Mouse (Mus musculus): Measurements from ENCODE around the gene Ddx31.

Ddx31 gene

DNA sequence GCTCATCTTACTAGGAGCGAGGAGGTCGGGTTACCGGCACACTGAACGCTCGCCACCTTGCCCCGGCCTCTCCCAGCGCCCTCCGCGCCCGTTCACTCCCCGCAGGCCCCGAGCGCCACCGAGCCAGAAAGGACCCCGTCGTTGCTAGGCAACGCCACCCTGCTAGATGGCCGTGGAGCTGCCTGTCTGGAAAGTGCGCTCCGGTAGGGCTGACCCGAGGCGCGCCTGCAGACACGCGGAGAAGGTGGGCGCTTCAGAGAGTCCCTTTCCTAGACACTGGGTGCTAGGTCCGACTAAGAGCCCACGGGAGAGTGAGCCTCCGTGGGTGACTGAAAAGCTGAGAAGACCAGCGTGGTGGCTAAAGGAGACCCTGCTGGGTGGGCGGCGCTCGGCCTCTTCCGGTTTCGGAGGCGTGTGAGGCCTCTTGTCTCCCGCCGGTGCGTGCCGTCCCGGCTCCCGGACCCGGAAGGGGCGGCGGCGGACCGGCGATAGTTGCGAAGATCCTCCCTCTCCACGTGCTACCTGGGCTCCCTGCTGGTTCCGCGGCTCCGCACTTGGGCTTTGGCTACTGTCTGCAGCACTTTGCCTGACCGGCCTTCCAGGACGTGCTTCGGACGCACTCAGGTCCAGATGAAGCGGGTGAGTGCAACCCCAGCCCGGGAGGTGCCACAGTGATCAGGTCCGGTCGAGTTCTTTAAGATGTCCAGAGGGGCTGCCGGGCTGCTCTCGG lies at the start of gene Ddx31, which contains the start of gene Gtf3c4:
Gene Ddx31 (plus strand): TSS at position 185 of the 730 bp plus-strand sequence.
Gene Gtf3c4 (minus strand): TSS at position 139 of the 730 bp plus-strand sequence.
- DNase-seq (ENCODE audit: low spot score in 2 of 2): peak; percentile 91 to 94

GRCm38 (mm10) chr2:28792931-28793610 lies 47.1 kb upstream of the Ddx31 start:
- no peak for DNase-seq (ENCODE audit: low spot score in 2 of 2)

DNA sequence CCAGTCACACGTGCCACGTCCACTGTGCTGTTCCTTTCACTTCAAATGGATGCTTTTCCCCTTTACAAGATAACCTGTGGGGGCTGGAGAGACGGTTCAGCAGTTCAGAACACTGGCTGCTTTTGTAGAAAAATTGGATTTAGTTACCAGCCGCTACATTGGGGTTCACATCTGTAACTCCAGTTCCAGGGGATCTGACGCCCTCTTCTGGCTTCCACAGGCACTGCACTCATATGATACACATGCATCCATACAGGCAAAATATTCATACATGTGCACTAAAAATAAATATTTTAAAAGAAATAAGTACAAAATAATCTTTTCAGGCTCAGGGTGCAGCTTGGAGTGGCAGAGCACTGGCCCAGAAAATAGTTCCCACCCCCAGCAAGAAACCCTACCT lies 45.6 kb upstream of the Ddx31 start:
- DNase-seq (ENCODE audit: low spot score in 2 of 2): no peak

DNA sequence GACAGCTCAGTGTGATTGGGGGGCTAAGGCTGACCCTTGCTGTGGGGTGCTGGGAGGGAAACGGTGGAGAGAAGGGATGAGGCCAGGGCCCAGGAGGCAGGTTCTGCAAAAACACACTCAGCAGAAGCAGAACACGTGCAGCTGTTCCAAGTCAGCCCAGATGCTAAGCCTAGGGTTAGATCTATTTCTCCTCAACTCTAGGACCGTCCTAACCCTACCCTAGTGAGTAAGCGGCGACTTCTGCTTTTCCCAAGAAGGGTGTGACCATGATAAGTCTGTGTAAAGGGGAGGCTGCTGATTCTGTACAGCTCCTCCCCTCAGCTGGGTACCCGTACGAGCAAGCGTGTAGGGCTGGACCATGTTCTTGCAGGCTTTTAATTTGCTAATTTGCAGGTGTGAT lies 43.9 kb upstream of the Ddx31 start:
- DNase-seq (ENCODE audit: low spot score in 2 of 2): no peak

DNA sequence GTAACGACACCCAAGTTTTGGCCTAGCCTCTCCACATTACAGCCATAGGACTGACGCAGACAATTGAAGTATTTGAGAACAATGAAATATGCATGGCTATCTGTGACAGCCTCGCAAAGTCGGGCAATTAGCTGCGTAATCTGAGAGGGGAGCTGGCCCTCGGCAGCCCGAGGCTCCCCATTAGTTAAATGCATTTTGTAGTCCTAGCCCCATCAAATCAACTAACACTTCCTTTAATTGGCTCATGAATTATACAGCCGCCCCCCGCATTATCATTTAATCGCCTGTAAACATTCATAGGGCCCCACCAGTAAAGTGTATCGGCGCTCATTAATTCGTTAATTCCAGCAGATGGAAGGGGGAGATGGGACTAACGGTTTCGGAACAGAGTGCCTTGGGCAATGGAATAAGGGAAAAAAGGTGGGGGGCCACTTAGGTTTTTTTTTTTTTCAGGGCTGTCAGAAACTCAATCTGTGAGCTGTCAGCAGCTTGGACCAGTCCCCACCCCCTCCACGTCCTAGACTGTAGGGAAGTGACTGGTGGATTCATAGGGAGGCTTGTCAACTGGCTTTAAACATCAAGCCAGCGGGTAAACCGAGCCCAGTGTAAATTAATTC lies 42.6 kb upstream of the Ddx31 start:
- DNase-seq (ENCODE audit: low spot score in 2 of 2): no peak

DNA sequence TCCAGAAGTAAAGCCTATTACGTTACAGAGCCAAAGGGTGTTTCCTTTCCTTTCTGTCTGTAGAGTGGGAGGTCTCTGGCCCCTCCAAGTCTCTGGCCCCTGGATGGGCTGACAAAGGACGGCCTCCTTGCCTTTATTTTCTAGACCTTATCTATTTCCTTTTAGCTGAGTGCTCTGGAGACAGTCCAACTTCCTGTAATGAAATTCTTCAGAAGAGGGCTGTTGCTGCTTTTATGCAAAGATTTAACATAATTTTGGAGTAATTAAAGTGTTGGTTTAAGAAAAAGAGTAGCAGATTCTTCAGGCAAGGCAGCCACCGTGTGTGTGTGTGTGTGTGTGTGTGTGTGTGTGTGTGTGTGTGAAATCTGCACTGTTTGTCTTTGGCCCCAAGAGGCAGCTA lies 41.8 kb upstream of the Ddx31 start:
- DNase-seq (ENCODE audit: low spot score in 2 of 2): no peak

DNA sequence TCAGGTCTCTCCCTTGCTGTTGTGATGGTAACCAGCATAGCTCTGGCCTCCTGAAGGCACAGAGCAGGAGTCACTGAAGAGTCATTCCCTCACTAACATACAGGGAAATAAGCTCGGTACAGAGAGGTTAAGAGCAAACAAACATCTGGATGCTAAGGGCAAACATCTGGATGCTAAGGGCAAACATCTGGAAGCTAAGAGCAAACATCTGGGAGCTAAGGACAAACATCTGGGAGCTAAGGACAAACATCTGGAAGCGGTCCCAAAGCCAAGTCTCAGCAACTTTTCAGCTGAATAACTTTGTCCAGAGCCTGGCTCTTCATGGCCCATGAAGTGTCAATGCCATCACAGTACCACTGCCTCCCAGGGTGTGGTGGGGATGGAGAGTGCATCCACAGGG lies 40.6 kb upstream of the Ddx31 start:
- no peak for DNase-seq (ENCODE audit: low spot score in 2 of 2)

DNA sequence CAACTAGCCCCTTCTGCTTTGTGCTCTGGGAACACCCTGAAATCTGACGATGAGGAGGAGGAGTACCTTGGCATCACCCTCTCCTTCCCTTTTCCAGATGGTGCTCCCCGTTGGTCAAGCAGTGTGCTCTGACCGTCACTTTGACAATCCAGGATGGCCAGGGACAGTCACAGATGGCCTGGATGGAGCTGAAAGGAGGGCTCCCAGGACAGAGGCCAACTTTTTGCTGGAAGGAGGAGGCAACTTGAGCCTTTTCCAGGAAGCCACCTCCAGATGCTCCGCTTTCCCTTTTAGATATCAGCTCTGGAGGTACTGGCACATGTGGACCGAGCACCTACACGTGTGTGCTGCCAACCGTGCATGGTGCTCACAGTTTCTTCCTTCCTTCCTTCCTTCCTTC lies 36.8 kb upstream of the Ddx31 start:
- no peak for DNase-seq (ENCODE audit: low spot score in 2 of 2)

DNA sequence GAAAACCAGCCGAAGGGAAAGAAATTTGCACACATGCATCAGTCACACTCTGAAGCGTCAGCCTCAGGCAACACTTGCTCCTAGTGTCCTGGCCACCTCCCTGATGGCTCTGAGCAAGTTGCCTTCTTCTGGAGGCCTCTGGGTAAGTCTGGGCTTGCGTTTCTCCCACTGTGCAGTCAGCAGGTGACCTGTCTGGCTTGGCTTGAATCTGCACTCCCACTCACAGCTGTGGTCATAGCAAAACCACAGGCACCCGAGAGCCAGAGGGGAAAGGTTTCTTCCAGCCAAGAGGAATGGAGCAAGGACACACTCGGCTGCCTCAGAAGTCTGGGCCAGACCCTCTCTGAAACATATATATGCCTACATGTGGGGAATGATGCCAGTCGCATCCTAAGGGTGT lies 31.4 kb upstream of the Ddx31 start:
- DNase-seq (ENCODE audit: low spot score in 2 of 2): no peak

GRCm38 (mm10) chr2:28810260-28811013 lies 29.8 kb upstream of the Ddx31 start:
- no peak for DNase-seq (ENCODE audit: low spot score in 2 of 2)

- DNase-seq (ENCODE audit: low spot score in 2 of 2): no peak
Observed at GRCm38 (mm10) chr2:28818866-28819265, 21.3 kb upstream of the Ddx31 start.

DNA sequence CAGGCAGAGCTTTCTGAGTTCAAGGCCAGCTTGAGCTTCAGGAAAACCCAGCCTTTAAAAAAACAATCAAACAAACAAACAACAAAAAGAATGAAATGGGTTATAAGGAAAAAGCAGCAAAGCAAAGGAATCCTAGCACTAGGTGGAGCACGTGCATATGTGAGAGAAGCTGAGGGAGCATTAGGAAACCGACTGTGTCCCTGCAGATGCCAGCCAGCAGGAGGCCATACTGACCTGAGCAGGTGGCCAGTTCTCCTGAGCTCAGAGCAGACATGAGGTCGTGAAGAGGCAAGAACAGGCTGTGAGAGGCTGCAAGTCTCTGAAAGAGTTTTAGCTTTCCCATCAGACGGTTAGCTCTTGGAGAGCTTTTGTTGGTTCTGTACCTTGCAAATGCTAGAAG lies 10.9 kb upstream of the Ddx31 start:
- no peak for DNase-seq (ENCODE audit: low spot score in 2 of 2)

GRCm38 (mm10) chr2:28836181-28836940 lies 3.8 kb upstream of the Ddx31 start:
- no peak for DNase-seq (ENCODE audit: low spot score in 2 of 2)

- peak in 1 of 2 experiments; percentile 22 for DNase-seq (ENCODE audit: low spot score in 2 of 2)
Observed at GRCm38 (mm10) chr2:28839501-28840221, 545 bp upstream of the Ddx31 start.

GRCm38 (mm10) chr2:28842042-28842441 lies 1.8 kb downstream of the Ddx31 start:
- no peak for DNase-seq (ENCODE audit: low spot score in 2 of 2)

- DNase-seq (ENCODE audit: low spot score in 2 of 2): no peak
Observed at GRCm38 (mm10) chr2:28848879-28849278, 8.7 kb downstream of the Ddx31 start.

DNA sequence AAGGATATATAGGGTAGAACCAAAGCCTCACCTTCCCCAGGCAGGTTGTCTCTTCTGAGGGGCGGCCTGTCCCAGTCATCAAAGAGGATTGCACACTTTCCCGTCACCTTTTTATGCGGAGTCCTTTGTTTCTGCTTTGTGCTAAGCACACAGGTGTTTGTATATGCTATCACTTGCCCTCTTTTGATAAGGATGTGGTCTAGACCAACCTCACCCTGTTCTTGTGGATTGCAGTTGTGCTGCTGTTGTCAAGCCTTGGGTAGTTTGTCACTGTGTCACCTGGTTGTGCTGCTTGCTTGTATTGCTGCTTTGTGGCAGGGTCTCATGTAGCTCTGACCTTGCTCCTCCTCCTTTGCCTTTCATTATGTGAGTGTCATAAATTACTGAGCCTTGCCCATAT lies 12.4 kb downstream of the Ddx31 start:
- DNase-seq (ENCODE audit: low spot score in 2 of 2): no peak

- no peak for DNase-seq (ENCODE audit: low spot score in 2 of 2)
Observed at GRCm38 (mm10) chr2:28855773-28856172, 15.6 kb downstream of the Ddx31 start.

DNA sequence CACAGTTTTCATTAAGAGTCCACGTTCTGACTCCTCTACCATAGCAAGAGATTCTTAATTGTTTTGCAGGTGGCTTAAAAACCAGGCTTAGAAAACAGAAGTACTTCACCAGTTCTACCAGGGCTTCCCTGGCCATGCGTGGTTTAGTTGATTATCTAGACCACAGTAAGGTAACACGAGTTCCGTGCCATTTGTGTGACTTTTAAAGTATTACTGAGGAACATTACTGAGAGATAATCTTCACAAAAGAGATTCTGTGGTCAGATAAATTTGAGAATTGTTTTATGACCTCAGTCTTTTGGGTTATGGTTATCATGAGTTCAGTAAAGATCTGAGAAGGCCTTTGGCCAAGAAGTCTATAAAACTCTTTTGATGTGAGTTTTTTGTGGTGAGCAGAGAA lies 19.1 kb downstream of the Ddx31 start:
- DNase-seq (ENCODE audit: low spot score in 2 of 2): no peak

DNA sequence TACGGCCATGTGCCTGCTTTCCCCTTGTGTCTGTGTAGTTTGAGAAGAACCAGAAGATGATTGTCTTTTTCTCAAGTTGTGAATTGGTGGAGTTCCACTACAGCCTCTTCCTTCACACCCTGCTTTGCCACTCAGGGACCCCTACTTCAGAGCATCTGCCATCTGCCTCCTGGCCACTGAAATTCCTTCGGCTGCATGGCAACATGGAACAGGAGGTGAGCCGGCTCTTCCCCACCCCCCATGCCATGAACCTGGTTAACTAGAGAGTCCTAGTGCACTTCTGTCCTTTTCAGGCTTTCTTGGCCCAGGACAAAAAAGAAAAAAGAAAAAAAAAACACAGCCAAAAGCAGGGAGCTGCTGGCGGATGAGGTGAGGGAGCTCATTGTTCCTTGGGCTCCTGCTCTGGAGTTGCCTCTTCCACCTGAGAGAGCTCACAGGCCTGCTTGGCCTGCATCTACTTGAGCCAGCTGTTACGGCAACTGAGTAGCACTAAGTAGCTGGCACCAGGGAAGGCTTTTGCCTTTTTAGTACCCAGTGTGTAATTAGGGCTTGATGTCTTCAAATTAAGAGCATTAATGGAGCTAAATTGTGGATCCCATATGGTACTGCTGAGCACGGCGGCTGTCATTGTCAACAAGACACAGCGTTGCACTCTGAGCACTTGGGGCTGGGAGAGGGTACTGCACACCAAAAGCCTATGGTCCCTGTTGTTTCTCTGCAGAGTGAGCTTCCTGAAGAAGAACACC lies 20.6 kb downstream of the Ddx31 start:
- no peak for DNase-seq (ENCODE audit: low spot score in 2 of 2)
